ENCODE assay signal across 18 mouse cellular contexts in genomic region chr10:75437284-75437683, GRCm38 (mm10). TPM values are rescaled to one million over a fixed set of nuclear protein-coding genes. Genes with fewer than 3 reads are reported as not detected.
DNase-seq lines count a peak whose midpoint lies in the region; ATAC-seq lines count a peak whose summit lies in the region.
"Had no signal": no experiment of that assay in that cellular context is flagged by ENCODE, and none has a peak within 500 bp of the region (broad histone marks: within the 10 kb centered on the region; RNA-seq: fewer than 3 reads in every experiment).

No protein-coding gene starts in this region.

- H3K9me3 ChIP-seq in forebrain, embryonic 13.5 days (replicated peaks) = no peaks in the 10 kb centered on the region
- H3K9me3 ChIP-seq in forebrain, embryonic 10.5 days = no peaks in the 10 kb centered on the region
- no peaks in the 10 kb centered on the region for H3K9me3 ChIP-seq in hindbrain, embryonic 13.5 days
- H3K9me3 ChIP-seq in hindbrain, embryonic 11.5 days (ENCODE audit: control insufficient read depth, low read length) = no peaks in the 10 kb centered on the region
- no peaks in the 10 kb centered on the region for H3K9me3 ChIP-seq in neural tube, embryonic 12.5 days
- H3K9me3 ChIP-seq: embryonic facial prominence, embryonic 12.5 days; heart, embryonic 13.5 days; hindbrain, embryonic 10.5 days; kidney, embryonic 15.5 days; lung, embryonic 15.5 days; midbrain, embryonic 10.5 days; stomach, embryonic 15.5 days had no signal

- H3K4me1 ChIP-seq in forebrain, embryonic 13.5 days = peaks cover 16% of the 10 kb centered on the region
- H3K4me1 ChIP-seq in forebrain, embryonic 10.5 days = peaks cover 4% of the 10 kb centered on the region
- peaks cover 14% of the 10 kb centered on the region for H3K4me1 ChIP-seq in hindbrain, embryonic 13.5 days (replicated peaks)
- no peaks in the 10 kb centered on the region for H3K4me1 ChIP-seq in hindbrain, embryonic 11.5 days (replicated peaks; ENCODE audit: control insufficient read depth, insufficient read depth, low read length)
- 0 out of 2 replicates have a peak, but pooled peaks cover 9% of the 10 kb centered on the region for H3K4me1 ChIP-seq in neural tube, embryonic 12.5 days
- H3K4me1 ChIP-seq: embryonic facial prominence, embryonic 12.5 days had no signal

- no peak overlapping the region for H3K27ac ChIP-seq in forebrain, embryonic 13.5 days
- no peak overlapping the region for H3K27ac ChIP-seq in forebrain, embryonic 10.5 days
- H3K27ac ChIP-seq in hindbrain, embryonic 13.5 days = no peak overlapping the region
- no peak overlapping the region for H3K27ac ChIP-seq in hindbrain, embryonic 11.5 days (ENCODE audit: low read depth, low read length)
- no peak overlapping the region for H3K27ac ChIP-seq in neural tube, embryonic 12.5 days
- H3K27ac ChIP-seq: embryonic facial prominence, embryonic 12.5 days; liver, embryonic 14.5 days; lung, embryonic 15.5 days; midbrain, embryonic 10.5 days; stomach, embryonic 15.5 days had no signal

- H3K36me3 ChIP-seq in forebrain, embryonic 13.5 days (ENCODE audit: poor library complexity, severe bottlenecking) = no peaks in the 10 kb centered on the region
- no peaks in the 10 kb centered on the region for H3K36me3 ChIP-seq in forebrain, embryonic 10.5 days (replicated peaks)
- H3K36me3 ChIP-seq in hindbrain, embryonic 13.5 days = no peaks in the 10 kb centered on the region
- no peaks in the 10 kb centered on the region for H3K36me3 ChIP-seq in hindbrain, embryonic 11.5 days (ENCODE audit: control insufficient read depth, insufficient read depth, low read length)
- no peaks in the 10 kb centered on the region for H3K36me3 ChIP-seq in neural tube, embryonic 12.5 days
- H3K36me3 ChIP-seq: embryonic facial prominence, embryonic 12.5 days; heart, embryonic 13.5 days; hindbrain, embryonic 10.5 days; kidney, embryonic 15.5 days; lung, embryonic 15.5 days; midbrain, embryonic 10.5 days; stomach, embryonic 15.5 days had no signal

- H3K4me3 ChIP-seq in forebrain, embryonic 13.5 days = no peak overlapping the region
- H3K4me3 ChIP-seq in forebrain, embryonic 10.5 days = no peak overlapping the region
- H3K4me3 ChIP-seq in hindbrain, embryonic 13.5 days = no peak overlapping the region
- H3K4me3 ChIP-seq in hindbrain, embryonic 11.5 days (ENCODE audit: low read depth, low read length) = no peak overlapping the region
- H3K4me3 ChIP-seq in neural tube, embryonic 12.5 days = no peak overlapping the region
- H3K4me3 ChIP-seq: embryonic facial prominence, embryonic 12.5 days; heart, embryonic 13.5 days; hindbrain, embryonic 10.5 days; kidney, embryonic 15.5 days; lung, embryonic 15.5 days; midbrain, embryonic 10.5 days; stomach, embryonic 15.5 days had no signal

- ATAC-seq in forebrain, embryonic 13.5 days = 0 out of 2 replicates have a peak, but pooled peaks have one; percentile 5
- no peak; the same call in 1 of the 2 replicates for ATAC-seq in hindbrain, embryonic 13.5 days (ENCODE audit: low FRiP score)
- no peak for ATAC-seq in hindbrain, embryonic 11.5 days (ENCODE audit: low FRiP score)
- ATAC-seq in neural tube, embryonic 12.5 days (ENCODE audit: low FRiP score, low read depth) = 0 out of 2 replicates have a peak, but pooled peaks have one; percentile 13
- ATAC-seq: intestine, postnatal 0 days had no signal

- H3K27me3 ChIP-seq in forebrain, embryonic 13.5 days = no peaks in the 10 kb centered on the region
- H3K27me3 ChIP-seq in forebrain, embryonic 10.5 days (ENCODE audit: poor library complexity, severe bottlenecking) = no peaks in the 10 kb centered on the region; the same call in 1 of the 2 replicates
- H3K27me3 ChIP-seq in hindbrain, embryonic 13.5 days = 0 out of 2 replicates have a peak, but pooled peaks cover 7% of the 10 kb centered on the region
- H3K27me3 ChIP-seq in hindbrain, embryonic 11.5 days (ENCODE audit: control insufficient read depth, insufficient read depth, low read length) = no peaks in the 10 kb centered on the region
- no peaks in the 10 kb centered on the region for H3K27me3 ChIP-seq in neural tube, embryonic 12.5 days (replicated peaks)
- H3K27me3 ChIP-seq: embryonic facial prominence, embryonic 12.5 days; heart, embryonic 13.5 days; kidney, embryonic 15.5 days; lung, embryonic 15.5 days; stomach, embryonic 15.5 days had no signal

- DNase-seq in forebrain, embryonic 10.5 days (ENCODE audit: extremely low spot score, low spot score) = no peak
- DNase-seq in hindbrain, embryonic 11.5 days (ENCODE audit: low spot score) = no peak
- peak; percentile 67 to 68 for DNase-seq in layer of hippocampus, postnatal 14 days (ENCODE audit: low spot score in 2 of 2)
- no peak for DNase-seq in layer of hippocampus, adult 9-11 months
- no peak for DNase-seq in neural tube, embryonic 10.5 days (ENCODE audit: extremely low spot score, low spot score)

- no peak overlapping the region for H3K4me2 ChIP-seq in forebrain, embryonic 13.5 days
- no peak overlapping the region for H3K4me2 ChIP-seq in hindbrain, embryonic 13.5 days
- no peak overlapping the region for H3K4me2 ChIP-seq in hindbrain, embryonic 11.5 days (replicated peaks; ENCODE audit: low read depth, low read length)
- H3K4me2 ChIP-seq in neural tube, embryonic 12.5 days (replicated peaks) = no peak overlapping the region
- H3K4me2 ChIP-seq: embryonic facial prominence, embryonic 12.5 days; heart, embryonic 13.5 days; kidney, embryonic 15.5 days; lung, embryonic 15.5 days; stomach, embryonic 15.5 days had no signal

- H3K9ac ChIP-seq in forebrain, embryonic 13.5 days = no peak overlapping the region
- peak overlapping the region; percentile 35; the same call in 1 of the 2 replicates for H3K9ac ChIP-seq in hindbrain, embryonic 13.5 days
- H3K9ac ChIP-seq in hindbrain, embryonic 11.5 days (ENCODE audit: low read depth, low read length) = no peak overlapping the region
- no peak overlapping the region for H3K9ac ChIP-seq in neural tube, embryonic 12.5 days
- H3K9ac ChIP-seq: embryonic facial prominence, embryonic 12.5 days; kidney, embryonic 15.5 days; liver, embryonic 14.5 days; lung, embryonic 15.5 days; stomach, embryonic 15.5 days had no signal

- WGBS in forebrain, embryonic 13.5 days = 91% methylated on average over 1 of the region's 1 CpGs
- WGBS in forebrain, embryonic 10.5 days = 87% methylated on average over 1 of the region's 1 CpGs
- WGBS in hindbrain, embryonic 13.5 days = 94% methylated on average over 1 of the region's 1 CpGs
- 95% methylated on average over 1 of the region's 1 CpGs for WGBS in hindbrain, embryonic 11.5 days
- 96% methylated on average over 1 of the region's 1 CpGs for WGBS in neural tube, embryonic 12.5 days

RNA-seq across cellular contexts. Expression of gene Upb1, which starts 36.4 kb away (rescaled TPM):
- not detected in 2 replicates for polyA plus RNA-seq in forebrain, embryonic 13.5 days (2015; fragmentation: Nextera tagmentation; extraction: Ambion mirVana)
- 0.06 and 0.15 TPM in 2 replicates for polyA plus RNA-seq in forebrain, embryonic 10.5 days (2016; fragmentation: Nextera tagmentation; extraction: Ambion mirVana)
- polyA plus RNA-seq in hindbrain, embryonic 13.5 days (2015; fragmentation: Nextera tagmentation; extraction: Ambion mirVana) = 0.09 and 0.10 TPM in 2 replicates
- 0.11 TPM in 1 of 2 replicates, not detected in the other for polyA plus RNA-seq in hindbrain, embryonic 11.5 days (2014; fragmentation: Nextera tagmentation; extraction: Ambion mirVana)
- under 1 TPM; 0.23 to 0.62 TPM for total RNA-seq in layer of hippocampus, postnatal 14 days (2021)
- 0.10 TPM in 1 of 2 replicates, not detected in the other for polyA plus RNA-seq in neural tube, embryonic 12.5 days (2016; fragmentation: Nextera tagmentation; extraction: Ambion mirVana)
- total RNA-seq: gastrocnemius, postnatal 25 days had no signal
- polyA plus RNA-seq: hindbrain, embryonic 10.5 days; midbrain, embryonic 10.5 days had no signal

Comparison
In these comparisons a context has a peak if more than half of its experiments do, and no peak if none do; other contexts are left out.
1. DNase-seq: peak in layer of hippocampus, postnatal 14 days (2 of 2); none in forebrain, embryonic 10.5 days (single experiment), hindbrain, embryonic 11.5 days (single experiment), layer of hippocampus, adult 9-11 months (single experiment) and neural tube, embryonic 10.5 days (single experiment).
2. ATAC-seq: peak in forebrain, embryonic 13.5 days (single experiment) and neural tube, embryonic 12.5 days (single experiment); none in hindbrain, embryonic 13.5 days (single experiment) and hindbrain, embryonic 11.5 days (single experiment).